Mouse (Mus musculus) MEL (cell line): ENCODE data around the gene Eif2ak4. TPM values are rescaled to one million over a fixed set of nuclear protein-coding genes. Genes with fewer than 3 reads are reported as not detected.

Source experiments
- DNase-seq: peaks from one replicate; pipeline ENCODE4 v3.0.0; 2011; ENCODE audit warnings: low read depth, low spot score
- H3K27ac ChIP-seq: 2 replicates; pipeline ENCODE4 v1.5.1; 2012; ENCODE audit warnings: low read depth, mild to moderate bottlenecking, control low read depth, low read length, moderate library complexity; ENCODE audit not compliant: control insufficient read depth
- H3K27me3 ChIP-seq, 2 experiments: fragments of 150-350 bp in 1 of 2; sonication (generic) in 1 of 2; 2 replicates each; pipeline ENCODE4 v1.6.1; 2012; ENCODE audit warnings: low read length in 2 of 2, mild to moderate bottlenecking in 2 of 2, improper control_type of control experiment in 1 of 2, moderate library complexity in 1 of 2; ENCODE audit not compliant: insufficient read depth in 2 of 2, control insufficient read depth in 1 of 2
- H3K36me3 ChIP-seq, 2 experiments: 2 replicates each; pipeline ENCODE4 v1.6.1; 2012 to 2014; ENCODE audit warnings: low read length in 2 of 2, improper control_type of control experiment in 1 of 2, inconsistent platforms in 1 of 2, mild to moderate bottlenecking in 1 of 2; ENCODE audit not compliant: insufficient read depth in 2 of 2, control insufficient read depth in 1 of 2
- H3K4me1 ChIP-seq, 2 experiments: fragments of 150-350 bp in 1 of 2; sonication (generic) in 1 of 2; 2 replicates each; pipeline ENCODE4 v1.6.1; 2012; ENCODE audit warnings: low read length in 2 of 2, improper control_type of control experiment in 1 of 2, mild to moderate bottlenecking in 1 of 2; ENCODE audit not compliant: insufficient read depth in 2 of 2, control insufficient read depth in 1 of 2
- H3K4me3 ChIP-seq, 2 experiments: fragments of 150-350 bp in 1 of 2; sonication (generic) in 1 of 2; 2 replicates each; pipeline ENCODE4 v1.5.1; 2012; ENCODE audit warnings: low read depth in 2 of 2, low read length in 2 of 2, mild to moderate bottlenecking in 2 of 2, moderate library complexity in 2 of 2, control low read depth in 1 of 2, improper control_type of control experiment in 1 of 2; ENCODE audit not compliant: control insufficient read depth in 1 of 2, insufficient read depth in 1 of 2
- H3K79me2 ChIP-seq: 2 replicates; pipeline ENCODE4 v1.6.1; 2012; ENCODE audit warnings: mild to moderate bottlenecking, low read length, moderate library complexity; ENCODE audit not compliant: control insufficient read depth, poor library complexity, insufficient read depth
- H3K9ac ChIP-seq: 2 replicates; pipeline ENCODE4 v1.6.1; 2012; ENCODE audit warnings: low read depth, mild to moderate bottlenecking, control low read depth, low read length, moderate library complexity; ENCODE audit not compliant: control insufficient read depth, poor library complexity, severe bottlenecking
- H3K9me3 ChIP-seq: fragments of 150-350 bp; sonication (generic); replicated peaks from 2 replicates; pipeline ENCODE4 v1.6.1; 2012; ENCODE audit warnings: mild to moderate bottlenecking, low read length, improper control_type of control experiment, moderate library complexity; ENCODE audit not compliant: insufficient read depth
- CHD2 ChIP-seq: IDR thresholded peaks from 2 replicates; pipeline ENCODE4 v1.6.1; 2011; ENCODE audit warnings: low read length, improper control_type of control experiment
- E2F4 ChIP-seq: IDR thresholded peaks from 2 replicates; pipeline ENCODE4 v1.6.1; 2011; ENCODE audit warnings: low read depth, low read length, improper control_type of control experiment, borderline replicate concordance
- ELF1 ChIP-seq: IDR thresholded peaks from 2 replicates; pipeline ENCODE4 v1.6.1; 2014; ENCODE audit warnings: low read depth, mild to moderate bottlenecking, inconsistent platforms, low read length, improper control_type of control experiment, moderate library complexity
- HCFC1 ChIP-seq: IDR thresholded peaks from 2 replicates; pipeline ENCODE4 v1.6.1; 2012; ENCODE audit warnings: low read depth, mild to moderate bottlenecking, inconsistent platforms, low read length, improper control_type of control experiment, moderate library complexity
- KAT2A ChIP-seq: conservative IDR thresholded peaks from 2 replicates; pipeline ENCODE4 v1.6.1; 2012; ENCODE audit warnings: low read depth, low read length, improper control_type of control experiment, inconsistent platforms
- MEF2A ChIP-seq: IDR thresholded peaks from 2 replicates; pipeline ENCODE4 v1.6.1; 2014; ENCODE audit warnings: low read depth, mild to moderate bottlenecking, inconsistent platforms, low read length, improper control_type of control experiment; ENCODE audit not compliant: poor library complexity, insufficient replicate concordance, severe bottlenecking; ENCODE audit errors: extremely low read depth
- MXI1 ChIP-seq: IDR thresholded peaks from 2 replicates; pipeline ENCODE4 v1.6.1; 2011; ENCODE audit warnings: mild to moderate bottlenecking, low read depth, low read length, improper control_type of control experiment
- MYB ChIP-seq: IDR thresholded peaks from 2 replicates; pipeline ENCODE4 v1.6.1; 2011; ENCODE audit warnings: mild to moderate bottlenecking, low read depth, low read length, improper control_type of control experiment
- POLR2A ChIP-seq, 2 experiments: IDR thresholded peaks; 2 replicates each; pipeline ENCODE4 v1.6.1; 2011 to 2012; ENCODE audit warnings: low read length in 2 of 2, mild to moderate bottlenecking in 2 of 2, control low read depth in 1 of 2, improper control_type of control experiment in 1 of 2, low read depth in 1 of 2, moderate library complexity in 1 of 2; ENCODE audit not compliant: control insufficient read depth in 1 of 2, insufficient read depth in 1 of 2, poor library complexity in 1 of 2
- RAD21 ChIP-seq: IDR thresholded peaks from 2 replicates; pipeline ENCODE4 v1.6.1; 2011; ENCODE audit warnings: mild to moderate bottlenecking, low read depth, low read length, improper control_type of control experiment
- TBP ChIP-seq: IDR thresholded peaks from 2 replicates; pipeline ENCODE4 v1.8.0; 2011; ENCODE audit warnings: low read depth, low read length, improper control_type of control experiment
- UBTF ChIP-seq: IDR thresholded peaks from 2 replicates; pipeline ENCODE4 v1.6.1; 2012; ENCODE audit warnings: low read depth, mild to moderate bottlenecking, inconsistent platforms, low read length, improper control_type of control experiment, moderate library complexity, borderline replicate concordance; ENCODE audit not compliant: insufficient read depth
- USF1 ChIP-seq: IDR thresholded peaks from 2 replicates; pipeline ENCODE4 v1.6.1; 2014; ENCODE audit warnings: low read depth, mild to moderate bottlenecking, inconsistent platforms, low read length, improper control_type of control experiment, moderate library complexity
- ZC3H11A ChIP-seq: IDR thresholded peaks from 2 replicates; pipeline ENCODE4 v1.6.1; 2012; ENCODE audit warnings: low read depth, mild to moderate bottlenecking, inconsistent platforms, low read length, improper control_type of control experiment
- ZMIZ1 ChIP-seq: IDR thresholded peaks from 2 replicates; pipeline ENCODE4 v1.6.1; 2012; ENCODE audit warnings: low read depth, mild to moderate bottlenecking, inconsistent platforms, low read length, improper control_type of control experiment, moderate library complexity
- polyA plus RNA-seq, 2 experiments: library from polyadenylated mRNA; stranded (reverse) in 1 of 2; unstranded in 1 of 2; fragments of >175 nt in 1 of 2; fragments of >200 nt in 1 of 2; gene quantifications; 2 replicates each; pipeline versions ENCODE4 v1.2.1 to v1.2.4; 2012; ENCODE audit warnings: low replicate concordance in 2 of 2, low read depth in 1 of 2; ENCODE audit not compliant: insufficient read length in 2 of 2, insufficient read depth in 1 of 2, missing spikeins in 1 of 2
- total RNA-seq: library from RNA; depleted of rRNA; stranded (reverse); fragments of 300-350 nt; gene quantifications from 2 replicates; pipeline ENCODE4 v1.2.3, GENCODE M21; 2012

Eif2ak4 gene
- total and polyA plus RNA-seq, 3 experiments: 13.2 to 15.5 TPM; not detected in 1

DNA sequence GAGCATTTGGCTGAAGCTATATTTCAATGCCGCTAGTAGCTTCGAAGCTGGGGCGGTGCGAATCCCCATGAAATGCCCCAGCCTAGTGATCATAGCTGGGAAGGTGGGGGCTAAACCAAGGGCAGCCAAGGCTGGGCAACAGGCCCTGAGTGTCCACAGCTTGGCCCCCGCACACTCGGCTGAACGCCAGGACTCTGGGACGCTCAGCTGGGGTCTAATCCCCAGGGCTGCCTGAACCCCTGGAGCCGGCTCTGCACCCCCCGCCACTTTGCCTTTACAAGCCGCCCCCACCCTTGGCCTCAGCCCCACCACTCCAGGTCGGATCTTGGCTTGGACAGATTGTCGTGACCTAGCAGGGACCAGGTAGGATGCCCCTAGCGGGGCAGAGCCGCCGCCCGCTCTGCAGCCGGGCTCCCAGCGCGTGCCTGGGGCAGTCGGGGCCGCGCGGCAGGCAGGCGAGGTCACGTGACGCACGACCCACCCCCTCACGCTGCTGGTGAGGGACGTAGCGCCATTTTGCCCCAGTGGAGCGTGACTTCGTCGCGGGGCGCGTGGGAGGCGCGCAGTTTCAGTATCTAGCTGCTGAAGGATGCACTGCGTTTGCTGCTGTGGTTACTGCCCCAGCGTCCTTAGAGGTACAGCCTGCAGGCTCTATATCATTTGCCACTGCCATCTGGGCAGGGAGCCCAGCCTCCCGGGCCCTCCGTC lies 14.7 kb upstream of the Eif2ak4 start:
- H3K27me3 ChIP-seq: peaks cover 2 to 7% of the 10 kb centered on the region in 2 experiments; a peak in 3 of 4 replicates
- no peak for TF ChIP-seq UBTF
- no peak for TF ChIP-seq MEF2A
- no peaks in the 10 kb centered on the region for H3K9me3 ChIP-seq
- H3K9ac ChIP-seq: no peak overlapping the region
- H3K27ac ChIP-seq: no peak overlapping the region
- no peak overlapping the region for H3K4me3 ChIP-seq
- H3K79me2 ChIP-seq: no peaks in the 10 kb centered on the region
- H3K4me1 ChIP-seq: no peaks in the 10 kb centered on the region
- H3K36me3 ChIP-seq: no peaks in the 10 kb centered on the region
- no peak for DNase-seq

GRCm38 (mm10) chr2:118375522-118375921 lies 12.9 kb upstream of the Eif2ak4 start:
- H3K4me3 ChIP-seq: no peak overlapping the region
- no peak overlapping the region for H3K27ac ChIP-seq
- TF ChIP-seq ZC3H11A (no peak), USF1 (no peak), CHD2 (no peak), MYB (no peak), TBP (no peak), ELF1 (no peak), RAD21 (no peak), POLR2A (IDR thresholded peaks at IDR 0.05; ENCODE audit: control insufficient read depth in 1 of 2, insufficient read depth in 1 of 2, low read depth in 1 of 2, low read length in 2 of 2, poor library complexity in 1 of 2) (no peak), HCFC1 (no peak), E2F4 (no peak), MXI1 (no peak), KAT2A (no peak), ZMIZ1 (no peak)
- TF ChIP-seq, all 39 proteins: peak for 0
- H3K9me3 ChIP-seq: no peaks in the 10 kb centered on the region
- H3K9ac ChIP-seq: no peak overlapping the region
- no peaks in the 10 kb centered on the region for H3K79me2 ChIP-seq
- DNase-seq: no peak
- peaks cover 2 to 14% of the 10 kb centered on the region in 2 experiments; a peak in 3 of 4 replicates for H3K27me3 ChIP-seq
- no peaks in the 10 kb centered on the region for H3K4me1 ChIP-seq
- no peaks in the 10 kb centered on the region for H3K36me3 ChIP-seq
